Mouse (Mus musculus) forebrain, embryonic 10.5 days (tissue): ENCODE measurements around the gene Myef2. TPM values are rescaled to one million over a fixed set of nuclear protein-coding genes. Genes with fewer than 3 reads are reported as not detected.
"Not testable (repeated sequence)": the region's sequence is repeated elsewhere in the genome, so short reads cannot be mapped to it uniquely, and the experiment has no call there.

Experiments
- DNase-seq: peaks from one replicate; pipeline ENCODE4 v3.0.0-alpha.2; 2017; ENCODE audit warnings: low spot score; ENCODE audit errors: extremely low spot score
- H3K27ac ChIP-seq: fragments of 300-500 bp; sonication (generic); 2 replicates; pipeline ENCODE4 v1.5.1; 2016; ENCODE audit warnings: mild to moderate bottlenecking
- H3K27me3 ChIP-seq: fragments of 300-500 bp; sonication (generic); 2 replicates; pipeline ENCODE4 v1.6.1; 2016; ENCODE audit warnings: mild to moderate bottlenecking; ENCODE audit not compliant: poor library complexity, severe bottlenecking
- H3K36me3 ChIP-seq: fragments of 300-500 bp; sonication (generic); replicated peaks from 2 replicates; pipeline ENCODE4 v1.6.1; 2016; ENCODE audit warnings: mild to moderate bottlenecking, moderate library complexity
- H3K4me1 ChIP-seq: fragments of 300-500 bp; sonication (generic); 2 replicates; pipeline ENCODE4 v1.6.1; 2016
- H3K4me3 ChIP-seq: fragments of 300-500 bp; sonication (generic); 2 replicates; pipeline ENCODE4 v1.5.1; 2016; ENCODE audit warnings: mild to moderate bottlenecking, moderate library complexity
- H3K9me3 ChIP-seq: fragments of 300-500 bp; sonication (generic); 2 replicates; pipeline ENCODE4 v1.6.1; 2016; ENCODE audit warnings: mild to moderate bottlenecking, moderate library complexity
- WGBS: fragments of 180-500 bp; shearing (Covaris S2); methylation state at CpG from one replicate; pipeline ENCODE4 v1.1.7; 2016; 5-methylcytosine and 5-hydroxymethylcytosine counted together
- polyA plus RNA-seq: library from polyadenylated mRNA; unstranded; fragments of >200 nt; fragmentation: Nextera tagmentation; extraction: Ambion mirVana; gene quantifications from 2 replicates; pipeline ENCODE4 v1.2.1, GENCODE M21; 2016

The Myef2 gene
- polyA plus RNA-seq, 1 experiment from 2014 or later = 162 TPM

- Histone ChIP-seq H3K27me3 (peaks cover 8% of the 10 kb centered on the region; the same call in 1 of the 2 replicates), H3K4me1 (peaks cover 33% of the 10 kb centered on the region), H3K27ac (peak overlapping the region; percentile 100), H3K9me3 (no peaks in the 10 kb centered on the region), H3K36me3 (peaks cover 16% of the 10 kb centered on the region; the same call in 1 of the 2 replicates), H3K4me3 (peak overlapping the region; percentile 87)
- no peak for DNase-seq
- WGBS = 22% methylated on average over 4 of the region's 4 CpGs
These were observed 1.2 kb downstream of the Myef2 start for GRCm38 (mm10) chr2:125122288-125122623.

GRCm38 (mm10) chr2:125119381-125120110, 3.9 kb downstream of the Myef2 start:
- Histone ChIP-seq H3K4me1 (peaks cover 33% of the 10 kb centered on the region), H3K9me3 (no peaks in the 10 kb centered on the region), H3K27ac (no peak overlapping the region), H3K36me3 (peaks cover 39% of the 10 kb centered on the region), H3K27me3 (peaks cover 4% of the 10 kb centered on the region; the same call in 1 of the 2 replicates), H3K4me3 (no peak overlapping the region)
- DNase-seq = no peak
- 79% methylated on average over 6 of the region's 6 CpGs for WGBS

GRCm38 (mm10) chr2:125106536-125106935, 16.9 kb downstream of the Myef2 start:
- not testable (repeated sequence) for H3K4me1 ChIP-seq, H3K4me3 ChIP-seq, H3K27ac ChIP-seq, H3K27me3 ChIP-seq, H3K9me3 ChIP-seq, DNase-seq
- H3K36me3 ChIP-seq = peaks cover 92% of the 10 kb centered on the region
- 89% methylated on average over 4 of the region's 4 CpGs for WGBS

- DNase-seq, H3K4me3 ChIP-seq, H3K4me1 ChIP-seq, H3K27me3 ChIP-seq, H3K27ac ChIP-seq, H3K9me3 ChIP-seq: not testable (repeated sequence)
- peaks cover 90% of the 10 kb centered on the region for H3K36me3 ChIP-seq
- WGBS = 97% methylated on average over 13 of the region's 13 CpGs
These were observed 19.0 kb downstream of the Myef2 start for GRCm38 (mm10) chr2:125104491-125104890.

GRCm38 (mm10) chr2:125092123-125092522, 31.3 kb downstream of the Myef2 start:
- not testable (repeated sequence) for DNase-seq, H3K9me3 ChIP-seq, H3K27ac ChIP-seq, H3K4me1 ChIP-seq, H3K27me3 ChIP-seq, H3K4me3 ChIP-seq
- H3K36me3 ChIP-seq = peaks cover 95% of the 10 kb centered on the region
- WGBS = 79% methylated on average over 3 of the region's 3 CpGs

- Histone ChIP-seq H3K9me3 (no peaks in the 10 kb centered on the region), H3K36me3 (peaks cover 93% of the 10 kb centered on the region), H3K4me1 (no peaks in the 10 kb centered on the region), H3K27ac (no peak overlapping the region), H3K4me3 (no peak overlapping the region), H3K27me3 (no peaks in the 10 kb centered on the region)
- no peak for DNase-seq
- 95% methylated on average over 7 of the region's 7 CpGs for WGBS
These were observed 34.7 kb downstream of the Myef2 start for GRCm38 (mm10) chr2:125088757-125089156.

- 40% methylated on average over 1 of the region's 1 CpGs for WGBS
- no peaks in the 10 kb centered on the region for H3K27me3 ChIP-seq
- H3K4me3 ChIP-seq = no peak overlapping the region
- no peak for DNase-seq
- no peak overlapping the region for H3K27ac ChIP-seq
- H3K9me3 ChIP-seq = no peaks in the 10 kb centered on the region
- peaks cover 77% of the 10 kb centered on the region for H3K36me3 ChIP-seq
- no peaks in the 10 kb centered on the region for H3K4me1 ChIP-seq
These were observed 39.6 kb downstream of the Myef2 start for GRCm38 (mm10) chr2:125083879-125084278.

- H3K9me3 ChIP-seq = no peaks in the 10 kb centered on the region
- WGBS = 87% methylated on average over 3 of the region's 3 CpGs
- H3K27ac ChIP-seq = no peak overlapping the region
- peaks cover 6% of the 10 kb centered on the region for H3K4me1 ChIP-seq
- no peaks in the 10 kb centered on the region for H3K36me3 ChIP-seq
- H3K4me3 ChIP-seq = no peak overlapping the region
- no peak for DNase-seq
- H3K27me3 ChIP-seq = no peaks in the 10 kb centered on the region
These were observed 50.2 kb downstream of the Myef2 start for GRCm38 (mm10) chr2:125073056-125073780.

- no peak overlapping the region for H3K27ac ChIP-seq
- no peaks in the 10 kb centered on the region for H3K9me3 ChIP-seq
- no peak for DNase-seq
- WGBS = 92% methylated on average over 12 of the region's 12 CpGs
- no peaks in the 10 kb centered on the region for H3K4me1 ChIP-seq
- H3K4me3 ChIP-seq = no peak overlapping the region
- H3K27me3 ChIP-seq = no peaks in the 10 kb centered on the region
- H3K36me3 ChIP-seq = no peaks in the 10 kb centered on the region
These were observed 54.8 kb downstream of the Myef2 start for GRCm38 (mm10) chr2:125068696-125069095.

GRCm38 (mm10) chr2:125067894-125068293, 55.6 kb downstream of the Myef2 start, which contains the start of gene Slc24a5:
Gene Slc24a5, plus strand, starts transcription at chr2:125068124.
- WGBS = 73% methylated on average over 10 of the region's 10 CpGs
- Histone ChIP-seq H3K9me3 (no peaks in the 10 kb centered on the region), H3K36me3 (no peaks in the 10 kb centered on the region), H3K27ac (no peak within 1 kb of the TSS), H3K27me3 (no peaks in the 10 kb centered on the region), H3K4me3 (no peak within 1 kb of the TSS), H3K4me1 (0 out of 2 replicates have a peak, but pooled peaks cover 4% of the 10 kb centered on the region)
- DNase-seq = no peak

GRCm38 (mm10) chr2:125067373-125067772, 56.1 kb downstream of the Myef2 start:
- WGBS = 97% methylated on average over 7 of the region's 7 CpGs
- Histone ChIP-seq H3K27ac (no peak overlapping the region), H3K4me3 (no peak overlapping the region), H3K4me1 (0 out of 2 replicates have a peak, but pooled peaks cover 4% of the 10 kb centered on the region), H3K36me3 (no peaks in the 10 kb centered on the region), H3K9me3 (no peaks in the 10 kb centered on the region), H3K27me3 (no peaks in the 10 kb centered on the region)
- DNase-seq = no peak

- no peak for DNase-seq
- 0 out of 2 replicates have a peak, but pooled peaks cover 4% of the 10 kb centered on the region for H3K4me1 ChIP-seq
- H3K9me3 ChIP-seq = no peaks in the 10 kb centered on the region
- no peaks in the 10 kb centered on the region for H3K27me3 ChIP-seq
- no peaks in the 10 kb centered on the region for H3K36me3 ChIP-seq
- 71% methylated on average over 4 of the region's 4 CpGs for WGBS
- no peak overlapping the region for H3K27ac ChIP-seq
- H3K4me3 ChIP-seq = no peak overlapping the region
These were observed 60.5 kb downstream of the Myef2 start for GRCm38 (mm10) chr2:125062944-125063343.

- no peaks in the 10 kb centered on the region for H3K27me3 ChIP-seq
- no peak overlapping the region for H3K4me3 ChIP-seq
- DNase-seq = no peak
- 91% methylated on average over 7 of the region's 7 CpGs for WGBS
- H3K9me3 ChIP-seq = no peaks in the 10 kb centered on the region
- no peaks in the 10 kb centered on the region for H3K36me3 ChIP-seq
- no peak overlapping the region for H3K27ac ChIP-seq
- 0 out of 2 replicates have a peak, but pooled peaks cover 4% of the 10 kb centered on the region for H3K4me1 ChIP-seq
These were observed 62.0 kb downstream of the Myef2 start for GRCm38 (mm10) chr2:125061451-125061850.
